Mouse (Mus musculus): Measurements from ENCODE around the gene Tectb.

The Tectb gene

DNA sequence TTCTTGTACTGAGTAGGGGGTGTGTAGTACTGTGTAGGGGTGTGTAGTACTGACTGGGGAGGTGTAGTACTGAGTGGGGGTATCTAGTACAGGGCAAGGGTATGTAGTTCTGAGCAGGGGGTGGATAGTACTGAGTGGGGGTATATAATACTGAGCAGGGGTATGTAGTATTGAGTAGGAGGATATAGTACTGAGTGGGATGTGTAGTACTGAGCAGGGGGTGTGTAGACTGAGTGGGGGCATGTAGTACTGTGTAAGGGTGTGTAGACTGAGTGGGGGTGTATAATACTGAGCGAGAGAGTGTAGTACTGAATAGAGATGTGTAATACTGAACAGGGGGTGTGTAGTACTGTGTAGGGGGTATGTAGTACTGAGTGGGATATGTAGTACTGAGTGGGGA, 31.2 kb downstream of the Tectb start:
- no peak for DNase-seq

- DNase-seq = peak; percentile 34
Observed at GRCm38 (mm10) chr19:55213617-55214340, 33.2 kb downstream of the Tectb start.

DNA sequence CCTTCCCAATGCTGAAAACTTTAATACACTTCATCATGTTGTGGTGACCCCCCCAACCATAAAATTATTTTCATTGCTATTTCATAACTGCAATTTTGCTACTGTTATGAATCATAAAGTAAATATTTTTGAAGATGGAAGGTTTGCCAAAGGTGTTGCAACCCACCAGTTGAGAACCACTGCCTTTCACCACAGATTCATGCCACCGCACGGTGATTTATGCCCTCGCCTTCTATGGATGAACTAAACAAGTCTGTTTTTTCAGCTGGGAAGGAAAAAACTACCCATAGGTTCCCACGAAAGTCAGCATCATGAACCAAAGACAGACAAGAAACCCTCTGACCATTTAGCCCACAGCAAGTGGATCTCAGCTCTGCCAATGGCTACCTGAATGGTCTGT, 36.3 kb downstream of the Tectb start:
- DNase-seq = no peak

DNA sequence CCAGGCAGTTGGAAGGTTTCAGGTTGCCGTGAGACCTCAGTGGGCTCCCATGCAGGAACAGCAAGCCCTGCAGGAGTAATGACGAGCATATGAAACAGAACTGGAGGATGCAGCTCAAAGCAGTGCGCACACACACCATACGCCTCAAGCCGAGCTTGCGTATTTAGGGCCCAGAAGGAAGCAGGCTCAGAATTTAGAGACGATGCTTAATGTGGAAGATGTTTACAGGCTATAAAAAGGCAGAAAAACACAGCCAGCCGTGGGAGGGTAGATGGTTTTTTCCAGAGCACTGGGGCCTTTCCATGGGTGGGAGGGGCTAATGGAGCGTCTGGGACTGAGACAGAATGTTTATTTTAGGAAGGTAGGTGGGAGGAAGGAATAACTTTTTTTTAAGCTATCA, 36.8 kb downstream of the Tectb start:
- no peak for DNase-seq

GRCm38 (mm10) chr19:55218192-55218739, 37.7 kb downstream of the Tectb start:
- peak; percentile 89 for DNase-seq

GRCm38 (mm10) chr19:55218741-55219221, 38.2 kb downstream of the Tectb start:
- no peak for DNase-seq

- no peak for DNase-seq
Observed at GRCm38 (mm10) chr19:55219359-55219758, 38.8 kb downstream of the Tectb start.

DNA sequence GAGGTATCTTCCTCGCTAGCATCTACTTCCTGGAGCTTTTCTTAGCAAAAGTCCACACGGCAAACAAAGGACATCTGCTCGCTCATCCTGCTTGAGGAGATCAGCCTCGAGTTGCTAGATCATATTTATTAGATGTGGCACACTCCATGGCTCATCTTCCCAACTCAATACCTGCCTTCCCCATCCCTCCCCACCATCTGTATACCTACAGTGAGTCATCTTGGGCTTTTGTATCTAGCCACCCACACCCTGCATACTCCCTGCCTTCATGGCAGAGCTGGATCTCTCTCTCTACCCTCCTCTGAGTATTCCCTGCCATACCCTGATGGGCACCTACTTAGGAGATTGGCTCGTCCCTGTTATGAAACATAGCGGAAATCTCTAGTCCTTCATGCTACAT, 40.7 kb downstream of the Tectb start:
- no peak for DNase-seq

GRCm38 (mm10) chr19:55222268-55222667, 41.7 kb downstream of the Tectb start:
- DNase-seq = no peak

GRCm38 (mm10) chr19:55226621-55227020, 46.1 kb downstream of the Tectb start:
- no peak for DNase-seq

GRCm38 (mm10) chr19:55227135-55227534, 46.6 kb downstream of the Tectb start:
- DNase-seq = no peak

GRCm38 (mm10) chr19:55231081-55231480, 50.5 kb downstream of the Tectb start:
- DNase-seq = no peak

DNA sequence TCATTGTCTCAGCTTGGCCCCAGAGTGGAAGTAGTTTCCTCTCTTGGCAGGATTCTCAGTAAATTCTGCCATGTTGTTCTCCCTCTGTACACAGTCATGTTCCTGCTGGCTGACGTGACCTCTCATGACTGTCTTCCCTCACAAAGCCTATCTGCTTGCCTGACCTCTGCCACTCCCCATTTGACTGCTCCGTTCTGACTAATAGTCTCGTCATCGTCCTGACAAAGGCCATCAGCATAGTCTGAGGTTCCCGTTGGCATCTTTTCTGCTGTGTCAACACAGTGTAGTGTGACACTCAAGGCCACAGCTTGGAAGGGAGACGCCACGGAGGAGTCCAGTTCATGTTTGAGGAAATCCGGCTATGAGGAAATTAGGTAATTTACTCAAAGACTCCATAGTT, 51.6 kb downstream of the Tectb start:
- peak; percentile 54 for DNase-seq

GRCm38 (mm10) chr19:55236026-55236425, 55.5 kb downstream of the Tectb start:
- no peak for DNase-seq

DNA sequence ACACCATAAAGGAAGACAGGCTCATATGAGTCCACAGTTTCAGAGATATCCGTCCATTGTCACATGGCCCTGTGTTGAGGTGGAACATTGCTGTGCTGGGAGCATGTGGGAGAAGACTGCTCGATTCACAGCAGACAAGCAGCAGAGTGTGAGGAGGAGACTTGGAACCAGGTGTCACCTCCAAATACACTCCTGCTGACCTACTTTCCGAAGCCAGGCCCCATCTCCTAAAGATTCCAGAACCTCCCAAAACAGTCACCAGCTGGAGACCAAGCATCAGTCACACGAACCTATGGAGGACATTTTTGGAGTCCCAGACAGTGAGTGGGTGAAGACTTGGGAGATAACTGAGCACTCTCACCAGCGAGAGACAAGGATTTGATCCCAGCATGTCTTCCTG, 56.0 kb downstream of the Tectb start:
- DNase-seq = no peak

- no peak for DNase-seq
Observed at GRCm38 (mm10) chr19:55239766-55240426, 59.4 kb downstream of the Tectb start.

- DNase-seq = no peak
Observed at GRCm38 (mm10) chr19:55241186-55241645, 60.7 kb downstream of the Tectb start, which contains the start of gene Gucy2g. Gucy2g (minus strand) TSS chr19:55241236.

DNA sequence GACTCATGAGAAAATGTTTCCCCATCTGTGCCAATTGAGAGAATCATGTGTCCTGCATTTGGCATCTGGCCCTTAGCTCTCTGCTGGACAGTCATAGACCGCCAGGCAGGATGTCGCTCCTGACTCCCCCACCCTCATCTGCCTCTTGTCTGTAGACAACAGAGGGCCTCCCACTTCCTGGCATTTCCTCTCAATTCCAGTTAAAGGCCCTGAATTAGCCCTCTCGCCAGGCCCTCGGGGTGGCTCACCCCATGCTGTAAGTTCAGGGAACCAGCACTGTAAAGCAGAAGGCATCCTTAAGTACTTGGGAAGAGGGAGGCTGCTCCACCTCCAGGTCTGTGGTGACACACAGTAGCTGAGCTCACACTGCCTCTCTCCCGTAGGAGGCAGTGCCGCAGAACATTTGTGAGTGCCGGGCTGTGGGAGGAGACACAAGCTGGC, 64.3 kb downstream of the Tectb start:
- peak; percentile 78 for DNase-seq

Measured in lung, postnatal 14 days (tissue).